ENCODE assay signal across 7 mouse cellular contexts in the genomic region with DNA sequence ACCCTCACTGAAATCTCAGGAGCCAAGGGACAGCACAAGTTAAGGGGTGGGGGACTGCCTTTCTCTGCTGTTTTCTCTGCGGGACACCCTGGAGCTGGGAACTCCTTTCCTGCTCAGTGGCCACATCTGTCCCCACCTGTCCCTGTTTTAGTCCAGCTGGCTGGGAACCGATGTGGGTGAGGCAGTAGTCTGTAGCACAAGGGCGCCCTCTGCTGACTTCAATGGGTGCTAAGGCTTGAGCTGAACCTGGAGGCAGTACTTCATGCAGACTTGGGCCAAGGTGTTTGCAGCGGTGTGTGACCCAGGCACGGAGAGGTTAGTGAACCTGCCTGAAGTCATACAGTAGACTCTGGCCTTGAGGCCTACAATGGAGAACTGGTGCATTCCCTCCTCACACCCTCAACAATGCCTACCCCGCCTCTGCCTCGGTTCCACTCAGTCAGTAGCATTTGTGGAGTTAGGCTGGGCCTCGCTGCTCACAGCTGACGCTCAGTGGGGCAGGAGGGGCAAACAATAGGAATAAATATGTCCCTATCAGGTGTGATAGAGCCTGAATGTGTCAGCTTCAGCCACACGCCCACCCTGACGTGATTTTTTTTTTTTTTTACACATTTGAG. TPM values are rescaled to one million over a fixed set of nuclear protein-coding genes. Genes with fewer than 3 reads are reported as not detected.
DNase-seq lines count a peak whose midpoint lies in the region; ATAC-seq lines count a peak whose summit lies in the region.

No protein-coding gene starts in this region.

- no peaks in the 10 kb centered on the region for H3K27me3 ChIP-seq in midbrain, embryonic 13.5 days

- no peaks in the 10 kb centered on the region for H3K9me3 ChIP-seq in midbrain, embryonic 13.5 days

- H3K27ac ChIP-seq in midbrain, embryonic 13.5 days = no peak overlapping the region

- peak; percentile 77 for DNase-seq in adrenal gland, adult 8-10 months
- DNase-seq in embryo, embryonic 9.5 days (ENCODE audit: extremely low spot score) = peak; percentile 86
- DNase-seq in heart, adult 11 months = peak; percentile 99
- DNase-seq in kidney, adult 11 months = peak; percentile 85
- peak; percentile 89 for DNase-seq in left cerebral cortex, postnatal 4 days
- DNase-seq in spleen, adult 12 weeks (ENCODE audit: low spot score) = peak; percentile 75

- peaks cover 4% of the 10 kb centered on the region; the same call in 1 of the 2 replicates for H3K4me1 ChIP-seq in midbrain, embryonic 13.5 days (replicated peaks)

- H3K9ac ChIP-seq in midbrain, embryonic 13.5 days (replicated peaks) = no peak overlapping the region

- peak; percentile 83 for ATAC-seq in midbrain, embryonic 13.5 days

- WGBS in midbrain, embryonic 13.5 days = 27% methylated on average over 11 of the region's 11 CpGs

- no peak overlapping the region for H3K4me2 ChIP-seq in midbrain, embryonic 13.5 days (replicated peaks)

- H3K36me3 ChIP-seq in midbrain, embryonic 13.5 days = peaks cover 27% of the 10 kb centered on the region

- intact Hi-C loops in left cerebral cortex, postnatal 4 days (cut with DNase I) = loop anchor here (5.0 kb wide), 1 partner anchor 68 kb away; a partner anchor contains a TSS

- no peak overlapping the region for H3K4me3 ChIP-seq in midbrain, embryonic 13.5 days (replicated peaks)

RNA-seq across cellular contexts. Expression of a gene that starts 26.6 kb away (rescaled TPM):
- 100 to 1,000 TPM; 175 to 197 (median 191) TPM for total RNA-seq in adrenal gland, adult 8-10 months (2022)
- total RNA-seq in left cerebral cortex, postnatal 4 days (2021) = 100 to 1,000 TPM; 217 TPM
- 298 and 301 TPM in 2 replicates for polyA plus RNA-seq in midbrain, embryonic 13.5 days (2015; fragmentation: Nextera tagmentation; extraction: Ambion mirVana)

RNA-seq across cellular contexts. Expression of a gene that starts 56.0 kb away (rescaled TPM):
- total RNA-seq in adrenal gland, adult 8-10 months (2022) = 10 to 100 TPM; 19.9 to 23.9 (median 22.1) TPM
- total RNA-seq in left cerebral cortex, postnatal 4 days (2021) = 10 to 100 TPM; 30.8 to 32.7 TPM
- 9.8 and 11.2 TPM in 2 replicates for polyA plus RNA-seq in midbrain, embryonic 13.5 days (2015; fragmentation: Nextera tagmentation; extraction: Ambion mirVana)
